ENCODE assay signal across 9 mouse cellular contexts in the genomic region with DNA sequence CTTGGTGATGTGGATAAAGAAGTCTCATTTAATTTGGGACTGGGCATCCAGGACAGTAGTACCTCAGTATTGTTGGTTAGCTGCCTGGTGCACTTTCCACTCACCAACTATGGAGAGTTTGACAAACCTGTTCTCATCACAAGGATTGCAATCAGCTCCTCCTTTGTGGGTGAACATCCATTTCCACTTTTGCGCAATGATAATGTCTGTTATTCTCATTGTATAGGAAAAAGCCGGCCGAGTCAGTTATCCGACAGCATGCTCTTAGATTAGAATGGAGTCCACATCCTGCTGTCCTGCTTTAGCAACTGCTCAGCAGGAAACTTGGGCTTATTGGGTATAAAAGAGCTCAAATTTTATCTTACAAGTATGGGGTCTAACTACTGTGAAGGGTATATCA. TPM values are rescaled to one million over a fixed set of nuclear protein-coding genes. Genes with fewer than 3 reads are reported as not detected.
DNase-seq lines count a peak whose midpoint lies in the region; ATAC-seq and TF ChIP-seq lines count a peak whose summit lies in the region.
"Had no signal": no experiment of that assay in that cellular context is flagged by ENCODE, and none has a peak within 500 bp of the region (broad histone marks: within the 10 kb centered on the region; RNA-seq: fewer than 3 reads in every experiment).

No protein-coding gene starts in this region.

- 91% methylated on average over 4 of the region's 4 CpGs for WGBS in hindbrain, embryonic 10.5 days
- 87% methylated on average over 4 of the region's 4 CpGs for WGBS in liver, postnatal 0 days (ENCODE audit: insufficient replicate concordance)

- H3K27me3 ChIP-seq in MEL (ENCODE audit: control insufficient read depth in 1 of 2, insufficient read depth in 2 of 2, low read length in 2 of 2): no peaks in the 10 kb centered on the region
- no peaks in the 10 kb centered on the region for H3K27me3 ChIP-seq in hindbrain, embryonic 10.5 days (ENCODE audit: insufficient read depth, poor library complexity, severe bottlenecking)
- H3K27me3 ChIP-seq in liver, postnatal 0 days (ENCODE audit: insufficient read depth, low read length): no peaks in the 10 kb centered on the region

- no peak for TF ChIP-seq CTCF in gastrocnemius, adult 2 months (IDR thresholded peaks at IDR 0.05)
- TF ChIP-seq CTCF in MEL (IDR thresholded peaks at IDR 0.05 in 2 of 3, conservative IDR thresholded peaks at IDR 0.05 in 1 of 3; ENCODE audit: control insufficient read depth in 1 of 3, insufficient read depth in 1 of 3, low read depth in 2 of 3, low read length in 3 of 3, poor library complexity in 1 of 3, severe bottlenecking in 1 of 3): no peak
- TF ChIP-seq CTCF in liver, postnatal 0 days (IDR thresholded peaks at IDR 0.05; ENCODE audit: low read depth): no peak

- peaks cover 4 to 22% of the 10 kb centered on the region in 2 experiments for H3K36me3 ChIP-seq in MEL (ENCODE audit: control insufficient read depth in 1 of 2, insufficient read depth in 2 of 2, low read length in 2 of 2)
- H3K36me3 ChIP-seq in hindbrain, embryonic 10.5 days: peaks cover 53% of the 10 kb centered on the region
- peaks cover 27% of the 10 kb centered on the region for H3K36me3 ChIP-seq in liver, postnatal 0 days (replicated peaks; ENCODE audit: insufficient read depth, low read length)

- H3K79me2 ChIP-seq in MEL (ENCODE audit: control insufficient read depth, insufficient read depth, low read length, poor library complexity): peaks cover 5% of the 10 kb centered on the region; the same call in 1 of the 2 replicates

- peak overlapping the region; percentile 88 for H3K27ac ChIP-seq in gastrocnemius, adult 2 months
- H3K27ac ChIP-seq in MEL (ENCODE audit: control insufficient read depth, low read depth, low read length): peak overlapping the region; percentile 86
- peak overlapping the region; percentile 91 for H3K27ac ChIP-seq in hindbrain, embryonic 10.5 days
- H3K27ac ChIP-seq in liver, postnatal 0 days (ENCODE audit: low read depth): peak overlapping the region; percentile 53

- no peak overlapping the region for H3K9ac ChIP-seq in MEL (ENCODE audit: control insufficient read depth, low read depth, low read length, poor library complexity, severe bottlenecking)
- no peak overlapping the region for H3K9ac ChIP-seq in liver, postnatal 0 days (replicated peaks)

- no peak for ATAC-seq in liver, postnatal 0 days
- ATAC-seq in CD4-positive, CD25-positive, alpha-beta regulatory T cell, adult 4 months: no peak

- H3K4me3 ChIP-seq in gastrocnemius, adult 2 months: peak overlapping the region; percentile 88
- no peak overlapping the region for H3K4me3 ChIP-seq in MEL (ENCODE audit: control insufficient read depth in 1 of 2, insufficient read depth in 1 of 2, low read depth in 2 of 2, low read length in 2 of 2)
- H3K4me3 ChIP-seq in hindbrain, embryonic 10.5 days: peak overlapping the region; percentile 78
- peak overlapping the region; percentile 79 for H3K4me3 ChIP-seq in liver, postnatal 0 days (ENCODE audit: low read depth, low read length)

- no peak for TF ChIP-seq RAD21 in MEL (IDR thresholded peaks at IDR 0.05; ENCODE audit: low read depth, low read length)

- no peaks in the 10 kb centered on the region for H3K9me3 ChIP-seq in MEL (replicated peaks; ENCODE audit: insufficient read depth, low read length)
- H3K9me3 ChIP-seq in hindbrain, embryonic 10.5 days: no peaks in the 10 kb centered on the region
- no peaks in the 10 kb centered on the region for H3K9me3 ChIP-seq in liver, postnatal 0 days (ENCODE audit: low read length)

- DNase-seq in gastrocnemius, adult 2 months: no peak
- DNase-seq in gastrocnemius, adult 18-20 months (ENCODE audit: low spot score): no peak
- no peak for DNase-seq in MEL (ENCODE audit: low read depth, low spot score)
- no peak for DNase-seq in hindbrain, embryonic 10.5 days (ENCODE audit: low spot score)
- no peak for DNase-seq in liver, postnatal 0 days
- no peak for DNase-seq in spleen, adult 12 weeks (ENCODE audit: low spot score)
- no peak for DNase-seq in spleen, postnatal 10 days (ENCODE audit: low spot score in 2 of 2)

- intact Hi-C loops in gastrocnemius, adult 2 months (cut with DNase I): loop anchor here (1.0 to 5.0 kb wide), 3 partner anchors 30 to 326 kb away; a partner anchor contains a TSS

- no peak for TF ChIP-seq POLR2A in MEL (IDR thresholded peaks at IDR 0.05; ENCODE audit: control insufficient read depth in 1 of 2, insufficient read depth in 1 of 2, low read depth in 1 of 2, low read length in 2 of 2, poor library complexity in 1 of 2)

- peaks cover 13 to 18% of the 10 kb centered on the region in 2 experiments for H3K4me1 ChIP-seq in MEL (ENCODE audit: control insufficient read depth in 1 of 2, insufficient read depth in 2 of 2, low read length in 2 of 2)
- peaks cover 17% of the 10 kb centered on the region for H3K4me1 ChIP-seq in hindbrain, embryonic 10.5 days (replicated peaks)
- H3K4me1 ChIP-seq in liver, postnatal 0 days (ENCODE audit: insufficient read depth): peaks cover 26% of the 10 kb centered on the region

- TF ChIP-seq EP300 in MEL (IDR thresholded peaks at IDR 0.05; ENCODE audit: low read depth in 1 of 2, low read length in 2 of 2): no peak
- TF ChIP-seq EP300 in liver, postnatal 0 days (IDR thresholded peaks at IDR 0.05; ENCODE audit: low read depth): no peak

- peak overlapping the region; percentile 91 for H3K4me2 ChIP-seq in liver, postnatal 0 days (ENCODE audit: low read depth, low read length)

TF ChIP-seq in MEL, 35 proteins besides CTCF, POLR2A, EP300 and RAD21:
- no peak for TF ChIP-seq TBP (IDR thresholded peaks at IDR 0.05; ENCODE audit: low read depth, low read length)
- no peak for TF ChIP-seq ZKSCAN1 (IDR thresholded peaks at IDR 0.05; ENCODE audit: low read depth, low read length)
- no peak for TF ChIP-seq ZMIZ1 (IDR thresholded peaks at IDR 0.05; ENCODE audit: low read depth, low read length)
- TF ChIP-seq CHD1 (IDR thresholded peaks at IDR 0.05; ENCODE audit: low read depth, low read length): no peak

RNA-seq across cellular contexts. Expression of a gene that starts 0.9 kb away (rescaled TPM):
- 10 to 100 TPM; 26.8 to 28.3 TPM for total RNA-seq in gastrocnemius, adult 2 months (2021)
- total RNA-seq in gastrocnemius, adult 18-20 months (2021): 10 to 100 TPM; 22.0 to 23.2 TPM
- total RNA-seq in MEL (2012; rRNA removed): 26.3 and 29.5 TPM in 2 replicates
- polyA plus RNA-seq in MEL (2012; ENCODE audit: insufficient read depth in 1 of 2, insufficient read length in 2 of 2, low read depth in 1 of 2, low replicate concordance in 2 of 2, missing spikeins in 1 of 2): 10 to 100 TPM in 1 of 2 experiments, not detected in 1; 34.9 TPM
- 125 and 153 TPM in 2 replicates for polyA plus RNA-seq in hindbrain, embryonic 10.5 days (2016; fragmentation: Nextera tagmentation; extraction: Ambion mirVana)
- 23.8 and 24.3 TPM in 2 replicates for polyA plus RNA-seq in liver, postnatal 0 days (2015; fragmentation: Nextera tagmentation; extraction: Ambion mirVana)
- polyA plus RNA-seq in CD4-positive, CD25-positive, alpha-beta regulatory T cell, adult 4 months (2017; shearing (Covaris generic)): 10 to 100 TPM; 48.3 to 64.6 TPM

RNA-seq across cellular contexts. Expression of a gene that starts 10.8 kb away (rescaled TPM):
- total RNA-seq in gastrocnemius, adult 2 months (2021): 1 to 10 TPM; 2.4 to 4.5 TPM
- total RNA-seq in gastrocnemius, adult 18-20 months (2021): 1 to 10 TPM; 2.0 to 2.4 TPM
- 1.2 and 3.3 TPM in 2 replicates for total RNA-seq in MEL (2012; rRNA removed)
- 1 to 10 TPM in 1 of 2 experiments, not detected in 1; 5.3 TPM for polyA plus RNA-seq in MEL (2012; ENCODE audit: insufficient read depth in 1 of 2, insufficient read length in 2 of 2, low read depth in 1 of 2, low replicate concordance in 2 of 2, missing spikeins in 1 of 2)
- 13.1 and 15.5 TPM in 2 replicates for polyA plus RNA-seq in hindbrain, embryonic 10.5 days (2016; fragmentation: Nextera tagmentation; extraction: Ambion mirVana)
- 1.3 and 2.0 TPM in 2 replicates for polyA plus RNA-seq in liver, postnatal 0 days (2015; fragmentation: Nextera tagmentation; extraction: Ambion mirVana)
- polyA plus RNA-seq in CD4-positive, CD25-positive, alpha-beta regulatory T cell, adult 4 months (2017; shearing (Covaris generic)): 10 to 100 TPM; 24.6 to 25.9 TPM

RNA-seq across cellular contexts. Expression of a gene that starts 29.1 kb away (rescaled TPM):
- not detected for total RNA-seq in gastrocnemius, adult 2 months (2021)
- not detected for total RNA-seq in gastrocnemius, adult 18-20 months (2021)
- total RNA-seq in MEL (2012; rRNA removed): 2.8 and 3.5 TPM in 2 replicates
- polyA plus RNA-seq in MEL (2012; ENCODE audit: insufficient read depth in 1 of 2, insufficient read length in 2 of 2, low read depth in 1 of 2, low replicate concordance in 2 of 2, missing spikeins in 1 of 2): 10 to 100 TPM in 1 of 2 experiments, not detected in 1; 16.2 TPM
- polyA plus RNA-seq in hindbrain, embryonic 10.5 days (2016; fragmentation: Nextera tagmentation; extraction: Ambion mirVana): 0.10 TPM in 1 of 2 replicates, not detected in the other
- 0.57 and 0.85 TPM in 2 replicates for polyA plus RNA-seq in liver, postnatal 0 days (2015; fragmentation: Nextera tagmentation; extraction: Ambion mirVana)
- polyA plus RNA-seq in CD4-positive, CD25-positive, alpha-beta regulatory T cell, adult 4 months (2017; shearing (Covaris generic)): 10 to 100 TPM; 12.1 to 19.9 TPM
- polyA plus RNA-seq: C2C12 had no signal

RNA-seq across cellular contexts. Expression of a gene that starts 29.7 kb away (rescaled TPM):
- total RNA-seq in gastrocnemius, adult 2 months (2021): 10 to 100 TPM; 24.4 to 28.0 TPM
- total RNA-seq in gastrocnemius, adult 18-20 months (2021): 10 to 100 TPM; 22.4 to 24.0 TPM
- 19.2 and 19.5 TPM in 2 replicates for total RNA-seq in MEL (2012; rRNA removed)
- 10 to 100 TPM in 1 of 2 experiments, not detected in 1; 57.4 TPM for polyA plus RNA-seq in MEL (2012; ENCODE audit: insufficient read depth in 1 of 2, insufficient read length in 2 of 2, low read depth in 1 of 2, low replicate concordance in 2 of 2, missing spikeins in 1 of 2)
- polyA plus RNA-seq in hindbrain, embryonic 10.5 days (2016; fragmentation: Nextera tagmentation; extraction: Ambion mirVana): 8.7 and 12.8 TPM in 2 replicates
- 3.3 and 3.5 TPM in 2 replicates for polyA plus RNA-seq in liver, postnatal 0 days (2015; fragmentation: Nextera tagmentation; extraction: Ambion mirVana)
- 1 to 10 TPM; 3.9 to 4.4 TPM for polyA plus RNA-seq in CD4-positive, CD25-positive, alpha-beta regulatory T cell, adult 4 months (2017; shearing (Covaris generic))

RNA-seq across cellular contexts. Expression of a gene that starts 42.2 kb away (rescaled TPM):
- total RNA-seq in gastrocnemius, adult 2 months (2021): under 1 TPM; 0.22 to 0.41 TPM
- total RNA-seq in gastrocnemius, adult 18-20 months (2021): under 1 TPM; 0.75 to 0.93 TPM
- 0.19 and 0.33 TPM in 2 replicates for total RNA-seq in MEL (2012; rRNA removed)
- 1 to 10 TPM in 1 of 2 experiments, not detected in 1; 5.5 TPM for polyA plus RNA-seq in MEL (2012; ENCODE audit: insufficient read depth in 1 of 2, insufficient read length in 2 of 2, low read depth in 1 of 2, low replicate concordance in 2 of 2, missing spikeins in 1 of 2)
- 0.85 and 2.4 TPM in 2 replicates for polyA plus RNA-seq in hindbrain, embryonic 10.5 days (2016; fragmentation: Nextera tagmentation; extraction: Ambion mirVana)
- polyA plus RNA-seq in liver, postnatal 0 days (2015; fragmentation: Nextera tagmentation; extraction: Ambion mirVana): 0.07 and 0.15 TPM in 2 replicates
- under 1 TPM in 1 of 2 experiments, not detected in 1; 0.15 TPM for polyA plus RNA-seq in CD4-positive, CD25-positive, alpha-beta regulatory T cell, adult 4 months (2017; shearing (Covaris generic))

Comparison
In these comparisons a context has a peak if more than half of its experiments do, and no peak if none do; other contexts are left out.
1. H3K4me3 ChIP-seq: peak in gastrocnemius, adult 2 months (single experiment), hindbrain, embryonic 10.5 days (single experiment) and liver, postnatal 0 days (single experiment); none in MEL (0 of 2).
2. Peak in every context shown above with its lines, with median percentiles within 50 percentile points of each other: H3K27ac ChIP-seq.